Mouse (Mus musculus) heart, embryonic 13.5 days (tissue): Measurements from ENCODE around the gene Ptpn9. TPM values are rescaled to one million over a fixed set of nuclear protein-coding genes. Genes with fewer than 3 reads are reported as not detected.

Experiments used
- ATAC-seq: fragments of 200-750 bp; cut with Nextera tagmentation; 2 replicates; pipeline ENCODE4 v1.8.0; 2017; ENCODE audit warnings: moderate TSS enrichment; ENCODE audit not compliant: insufficient number of reproducible peaks, low FRiP score, low TSS enrichment; ENCODE audit errors: extremely low read depth
- H3K27ac ChIP-seq: fragments of 300-500 bp; sonication (generic); replicated peaks from 2 replicates; pipeline ENCODE4 v1.5.1; 2015; ENCODE audit warnings: moderate library complexity, mild to moderate bottlenecking, inconsistent platforms
- H3K27me3 ChIP-seq: fragments of 300-500 bp; sonication (generic); replicated peaks from 2 replicates; pipeline ENCODE4 v1.6.1; 2015; ENCODE audit warnings: mild to moderate bottlenecking, inconsistent platforms
- H3K36me3 ChIP-seq: fragments of 300-500 bp; sonication (generic); 2 replicates; pipeline ENCODE4 v1.6.1; 2015; ENCODE audit warnings: mild to moderate bottlenecking, inconsistent platforms
- H3K4me1 ChIP-seq: fragments of 300-500 bp; sonication (generic); 2 replicates; pipeline ENCODE4 v1.6.1; 2015; ENCODE audit warnings: inconsistent platforms
- H3K4me2 ChIP-seq: fragments of 300-500 bp; sonication (generic); 2 replicates; pipeline ENCODE4 v1.6.1; 2015; ENCODE audit warnings: inconsistent platforms, mild to moderate bottlenecking, moderate library complexity
- H3K4me3 ChIP-seq: fragments of 300-500 bp; sonication (generic); 2 replicates; pipeline ENCODE4 v1.5.1; 2015; ENCODE audit warnings: moderate library complexity, mild to moderate bottlenecking, inconsistent platforms
- H3K9ac ChIP-seq: fragments of 300-500 bp; sonication (generic); 2 replicates; pipeline ENCODE4 v1.6.1; 2015; ENCODE audit warnings: inconsistent platforms, mild to moderate bottlenecking, moderate library complexity
- H3K9me3 ChIP-seq: fragments of 300-500 bp; sonication (generic); 2 replicates; pipeline ENCODE4 v1.6.1; 2016; ENCODE audit warnings: inconsistent platforms
- WGBS: fragments of 180-500 bp; shearing (Covaris S2); methylation state at CpG from one replicate; pipeline ENCODE4 v1.1.7; 2015; ENCODE audit warnings: mixed read lengths; 5-methylcytosine and 5-hydroxymethylcytosine counted together
- polyA plus RNA-seq: library from polyadenylated mRNA; unstranded; fragments of >200 nt; fragmentation: Nextera tagmentation; extraction: Ambion mirVana; gene quantifications from 2 replicates; pipeline ENCODE4 v1.2.1, GENCODE M21; 2015

The Ptpn9 gene
- polyA plus RNA-seq, 1 experiment from 2014 or later = 14.8 TPM

- Histone ChIP-seq H3K27me3 (no peaks in the 10 kb centered on the region), H3K9me3 (no peaks in the 10 kb centered on the region), H3K4me1 (peaks cover 33% of the 10 kb centered on the region), H3K4me2 (peak overlapping the region; percentile 81), H3K9ac (peak overlapping the region; percentile 87), H3K36me3 (no peaks in the 10 kb centered on the region), H3K27ac (peak overlapping the region; percentile 95), H3K4me3 (peak overlapping the region; percentile 90)
- under 1% methylated on average over 15 of the region's 15 CpGs for WGBS
- no peak for ATAC-seq
These were observed 79.0 kb downstream of the Ptpn9 start for GRCm38 (mm10) chr9:57073790-57074094.

GRCm38 (mm10) chr9:57074171-57074821 is 79.6 kb downstream of the Ptpn9 start:
- peak overlapping the region; percentile 81 for H3K4me2 ChIP-seq
- peak overlapping the region; percentile 87 for H3K9ac ChIP-seq
- no peak for ATAC-seq
- WGBS = 4% methylated on average over 21 of the region's 21 CpGs
- no peaks in the 10 kb centered on the region for H3K36me3 ChIP-seq
- H3K4me3 ChIP-seq = peak overlapping the region; percentile 90
- H3K9me3 ChIP-seq = no peaks in the 10 kb centered on the region
- peak overlapping the region; percentile 95 for H3K27ac ChIP-seq
- H3K4me1 ChIP-seq = peaks cover 33% of the 10 kb centered on the region
- H3K27me3 ChIP-seq = no peaks in the 10 kb centered on the region

GRCm38 (mm10) chr9:57074822-57075603 is 80.3 kb downstream of the Ptpn9 start:
- H3K4me2 ChIP-seq = peak overlapping the region; percentile 81
- H3K4me3 ChIP-seq = peak overlapping the region; percentile 90
- WGBS = 8% methylated on average over 17 of the region's 17 CpGs
- H3K27ac ChIP-seq = peak overlapping the region; percentile 95
- no peaks in the 10 kb centered on the region for H3K27me3 ChIP-seq
- H3K36me3 ChIP-seq = no peaks in the 10 kb centered on the region
- peaks cover 35% of the 10 kb centered on the region for H3K4me1 ChIP-seq
- H3K9me3 ChIP-seq = no peaks in the 10 kb centered on the region
- H3K9ac ChIP-seq = peak overlapping the region; percentile 87
- ATAC-seq = no peak

- Histone ChIP-seq H3K4me3 (peak overlapping the region; percentile 90), H3K27ac (peak overlapping the region; percentile 99), H3K27me3 (no peaks in the 10 kb centered on the region), H3K9me3 (no peaks in the 10 kb centered on the region), H3K36me3 (no peaks in the 10 kb centered on the region), H3K4me2 (peak overlapping the region; percentile 81), H3K9ac (peak overlapping the region; percentile 96), H3K4me1 (peaks cover 33% of the 10 kb centered on the region)
- under 1% methylated on average over 43 of the region's 43 CpGs for WGBS
- peak; percentile 80 for ATAC-seq
These were observed 81.1 kb downstream of the Ptpn9 start for GRCm38 (mm10) chr9:57075681-57076381.

- no peaks in the 10 kb centered on the region for H3K9me3 ChIP-seq
- peak overlapping the region; percentile 81 for H3K4me2 ChIP-seq
- H3K4me1 ChIP-seq = peaks cover 28% of the 10 kb centered on the region
- peak overlapping the region; percentile 99 for H3K27ac ChIP-seq
- peak overlapping the region; percentile 90 for H3K4me3 ChIP-seq
- H3K27me3 ChIP-seq = no peaks in the 10 kb centered on the region
- WGBS = under 1% methylated on average over 69 of the region's 72 CpGs
- ATAC-seq = peak; percentile 42
- peak overlapping the region; percentile 96 for H3K9ac ChIP-seq
- no peaks in the 10 kb centered on the region for H3K36me3 ChIP-seq
These were observed 82.3 kb downstream of the Ptpn9 start for GRCm38 (mm10) chr9:57076701-57077660.

- Histone ChIP-seq H3K9ac (no peak overlapping the region), H3K27me3 (no peaks in the 10 kb centered on the region), H3K27ac (no peak overlapping the region), H3K4me2 (no peak overlapping the region), H3K4me1 (peaks cover 18% of the 10 kb centered on the region), H3K36me3 (peaks cover 33% of the 10 kb centered on the region), H3K9me3 (no peaks in the 10 kb centered on the region), H3K4me3 (no peak overlapping the region)
- WGBS = 69% methylated on average over 3 of the region's 3 CpGs
- no peak for ATAC-seq
These were observed 87.5 kb downstream of the Ptpn9 start for GRCm38 (mm10) chr9:57082236-57082635.

Other genes starting within 250 kb of the Ptpn9 start
- gene Lingo1, start 198.5 kb upstream of the Ptpn9 start, polyA plus RNA-seq = 1.5 and 2.3 TPM in 2 replicates
- 0.49 and 0.73 TPM in 2 replicates for gene Odf3l1, start 130.2 kb upstream of the Ptpn9 start, polyA plus RNA-seq
- gene Cspg4, start 129.9 kb upstream of the Ptpn9 start, polyA plus RNA-seq = 24.2 and 26.2 TPM in 2 replicates
- gene Snx33, start 66.6 kb upstream of the Ptpn9 start, polyA plus RNA-seq = 6.6 TPM in 2 replicates
- 61.8 and 63.2 TPM in 2 replicates for gene Imp3, start 57.4 kb upstream of the Ptpn9 start, polyA plus RNA-seq
- gene Snupn, start 44.0 kb upstream of the Ptpn9 start, polyA plus RNA-seq = 17.4 and 17.8 TPM in 2 replicates
- 18.3 and 22.1 TPM in 2 replicates for gene Sin3a, start 77.1 kb downstream of the Ptpn9 start, polyA plus RNA-seq
- gene Man2c1, start 135.8 kb downstream of the Ptpn9 start, polyA plus RNA-seq = 58.0 and 58.4 TPM in 2 replicates
- 5.0 and 5.3 TPM in 2 replicates for gene Neil1, start 153.4 kb downstream of the Ptpn9 start, polyA plus RNA-seq
- 69.1 and 75.8 TPM in 2 replicates for gene Commd4, start 163.4 kb downstream of the Ptpn9 start, polyA plus RNA-seq
- 0.07 TPM in 1 of 2 replicates, not detected in the other for gene Trcg1, start 241.6 kb downstream of the Ptpn9 start, polyA plus RNA-seq